ENCODE assay signal across 15 mouse cellular contexts in the genomic region with DNA sequence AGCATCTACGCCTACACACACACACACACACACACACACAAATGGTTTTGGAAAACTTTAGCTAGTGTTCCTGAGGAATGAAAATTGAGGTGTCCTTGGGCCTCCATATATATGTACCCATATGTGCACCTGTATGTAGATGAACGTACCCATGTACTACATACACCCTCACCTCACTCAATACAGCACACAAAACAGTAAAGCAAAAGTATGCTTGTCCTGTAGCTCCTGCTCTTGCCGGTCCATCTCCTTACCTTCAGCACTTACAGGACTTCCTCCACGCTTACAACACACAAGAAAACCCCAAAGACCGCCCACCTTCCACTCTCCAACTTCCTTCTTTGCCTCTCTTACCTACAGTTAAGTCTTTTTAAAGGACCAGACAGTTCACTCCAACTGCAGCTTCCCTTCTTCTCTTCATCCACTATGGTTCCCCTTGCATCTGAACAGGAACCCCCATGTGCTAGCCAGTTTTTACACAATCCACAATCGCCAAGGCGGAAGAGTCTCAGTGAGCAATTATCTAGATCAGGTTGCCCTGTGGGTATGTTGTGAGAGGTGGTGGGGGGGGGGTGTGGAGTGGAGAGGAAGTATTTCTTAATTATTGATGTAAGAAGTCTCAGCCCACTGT. TPM values are rescaled to one million over a fixed set of nuclear protein-coding genes. Genes with fewer than 3 reads are reported as not detected.
A peak's percentile ranks its signal among the peaks of the same experiment; 100 is the strongest.
DNase-seq lines count a peak whose midpoint lies in the region; ATAC-seq and TF ChIP-seq lines count a peak whose summit lies in the region.
"Had no signal": no experiment of that assay in that cellular context is flagged by ENCODE, and none has a peak within 500 bp of the region (broad histone marks: within the 10 kb centered on the region; RNA-seq: fewer than 3 reads in every experiment).

No protein-coding gene starts in this region.

- H3K79me2 ChIP-seq in CH12.LX (replicated peaks; ENCODE audit: control insufficient read depth, extremely low read depth, insufficient read depth, poor library complexity, severe bottlenecking) = 0 out of 2 replicates have a peak, but pooled peaks cover under 1% of the 10 kb centered on the region

- no peaks in the 10 kb centered on the region for H3K36me3 ChIP-seq in CH12.LX (replicated peaks in 1 of 2; ENCODE audit: control insufficient read depth in 1 of 2, insufficient read depth in 1 of 2, low read length in 1 of 2)
- no peaks in the 10 kb centered on the region for H3K36me3 ChIP-seq in midbrain, embryonic 14.5 days (ENCODE audit: control insufficient read depth, insufficient read depth, low read length)
- H3K36me3 ChIP-seq: embryonic facial prominence, embryonic 12.5 days; hindbrain, embryonic 12.5 days had no signal

- WGBS in midbrain, embryonic 14.5 days = 82% methylated on average over 7 of the region's 7 CpGs

- H3K9ac ChIP-seq in CH12.LX (ENCODE audit: insufficient read depth, low read depth) = no peak overlapping the region
- no peak overlapping the region for H3K9ac ChIP-seq in midbrain, embryonic 14.5 days (replicated peaks; ENCODE audit: low read length)
- H3K9ac ChIP-seq: embryonic facial prominence, embryonic 12.5 days; hindbrain, embryonic 12.5 days had no signal

- dilution Hi-C loops in CH12.LX (cut with MboI; ENCODE audit: extremely low pct_ligation_motif_present, extremely low pct_unique_long_range_greater_than_20kb, low sequenced_read_pairs) = no loop called here

- TF ChIP-seq CTCF in CH12.LX (conservative IDR thresholded peaks at IDR 0.05 in 1 of 2, IDR thresholded peaks at IDR 0.05 in 1 of 2; ENCODE audit: low read depth in 2 of 2, low read length in 2 of 2) = no peak

- no peak for TF ChIP-seq EP300 in CH12.LX (IDR thresholded peaks at IDR 0.05; ENCODE audit: low read length)

- DNase-seq in retina, embryonic 14.5 days (ENCODE audit: low spot score) = peak; percentile 29
- no peak for DNase-seq in retina, postnatal 1 day
- DNase-seq in CH12.LX (ENCODE audit: extremely low read depth) = peak; percentile 17
- no peak for DNase-seq in kidney, postnatal 10 days
- no peak for DNase-seq in cerebellum, postnatal 4 days (ENCODE audit: low spot score in 2 of 2)
- no peak for DNase-seq in midbrain, embryonic 14.5 days
- DNase-seq: cerebellum, postnatal 14 days; gastrocnemius, postnatal 14 days; kidney, postnatal 4 days had no signal

- ATAC-seq in hematopoietic stem cell, adult 5-6 weeks (replicated peaks in 1 of 2; ENCODE audit: insufficient read depth in 1 of 2, low FRiP score in 2 of 2, low TSS enrichment in 1 of 2, low read depth in 1 of 2, poor library complexity in 2 of 2, severe bottlenecking in 2 of 2) = peak; percentile 80 to 87
- ATAC-seq in monocyte, adult 5-6 weeks (replicated peaks; ENCODE audit: insufficient number of reproducible peaks, low FRiP score, low TSS enrichment, poor library complexity, severe bottlenecking) = peak; percentile 64
- no peak for ATAC-seq in midbrain, embryonic 14.5 days (ENCODE audit: low FRiP score, low TSS enrichment)
- ATAC-seq: intestine, postnatal 0 days had no signal

- H3K9me3 ChIP-seq in CH12.LX (replicated peaks; ENCODE audit: low read length) = no peaks in the 10 kb centered on the region
- no peaks in the 10 kb centered on the region for H3K9me3 ChIP-seq in midbrain, embryonic 14.5 days (ENCODE audit: control insufficient read depth, low read length)
- H3K9me3 ChIP-seq: embryonic facial prominence, embryonic 12.5 days; hindbrain, embryonic 12.5 days had no signal

- no peak for TF ChIP-seq POLR2A in CH12.LX (IDR thresholded peaks at IDR 0.05; ENCODE audit: low read depth, low read length)

- H3K27me3 ChIP-seq in CH12.LX (replicated peaks) = no peaks in the 10 kb centered on the region
- no peaks in the 10 kb centered on the region for H3K27me3 ChIP-seq in midbrain, embryonic 14.5 days (ENCODE audit: control insufficient read depth, insufficient read depth, low read length)
- H3K27me3 ChIP-seq: embryonic facial prominence, embryonic 12.5 days; hindbrain, embryonic 12.5 days had no signal

- H3K4me3 ChIP-seq in CH12.LX (replicated peaks in 1 of 3; ENCODE audit: low read depth in 2 of 3, low read length in 2 of 3, poor library complexity in 1 of 3) = no peak overlapping the region
- H3K4me3 ChIP-seq in midbrain, embryonic 14.5 days (replicated peaks; ENCODE audit: low read depth, low read length) = no peak overlapping the region
- H3K4me3 ChIP-seq: embryonic facial prominence, embryonic 12.5 days; hindbrain, embryonic 12.5 days had no signal

- H3K4me2 ChIP-seq in CH12.LX (ENCODE audit: insufficient read depth, low read depth, poor library complexity, severe bottlenecking) = no peak overlapping the region; the same call in 1 of the 2 replicates
- H3K4me2 ChIP-seq in midbrain, embryonic 14.5 days (ENCODE audit: low read length) = no peak overlapping the region
- H3K4me2 ChIP-seq: embryonic facial prominence, embryonic 12.5 days; hindbrain, embryonic 12.5 days had no signal

- in situ Hi-C loops in CH12.LX (cut with MboI; ENCODE audit: low pct_ligation_motif_present, low pct_unique_long_range_greater_than_20kb, low sequenced_read_pairs) = no loop called here

- TF ChIP-seq RAD21 in CH12.LX (IDR thresholded peaks at IDR 0.05; ENCODE audit: low read depth, low read length) = no peak

- H3K4me1 ChIP-seq in CH12.LX (ENCODE audit: control insufficient read depth in 1 of 2, insufficient read depth in 2 of 2) = peaks cover 5 to 33% of the 10 kb centered on the region in 2 experiments; a peak in 3 of 4 replicates
- H3K4me1 ChIP-seq in midbrain, embryonic 14.5 days (ENCODE audit: control insufficient read depth, insufficient read depth, low read length) = no peaks in the 10 kb centered on the region
- H3K4me1 ChIP-seq: embryonic facial prominence, embryonic 12.5 days had no signal

- no peak overlapping the region for H3K27ac ChIP-seq in CH12.LX (ENCODE audit: insufficient read depth, low read depth)
- no peak overlapping the region for H3K27ac ChIP-seq in midbrain, embryonic 14.5 days (replicated peaks; ENCODE audit: low read depth, low read length)
- H3K27ac ChIP-seq: embryonic facial prominence, embryonic 12.5 days; hindbrain, embryonic 12.5 days; macrophage had no signal

TF ChIP-seq in CH12.LX, 34 proteins besides CTCF, POLR2A, EP300 and RAD21:
- TF ChIP-seq MXI1 (IDR thresholded peaks at IDR 0.05; ENCODE audit: low read depth, low read length) (no peak), E2F4 (IDR thresholded peaks at IDR 0.05; ENCODE audit: insufficient replicate concordance, low read depth, low read length) (no peak), MEF2A (IDR thresholded peaks at IDR 0.05; ENCODE audit: borderline replicate concordance, low read depth, low read length) (no peak), IRF4 (IDR thresholded peaks at IDR 0.05; ENCODE audit: low read depth, low read length) (no peak), USF1 (IDR thresholded peaks at IDR 0.05; ENCODE audit: low read depth, low read length) (no peak), RCOR1 (conservative IDR thresholded peaks at IDR 0.05; ENCODE audit: low read depth, low read length) (no peak), POLR2AphosphoS2 (IDR thresholded peaks at IDR 0.05; ENCODE audit: low read depth, low read length) (no peak), NRF1 (IDR thresholded peaks at IDR 0.05; ENCODE audit: low read depth, low read length) (no peak), GABPA (IDR thresholded peaks at IDR 0.05; ENCODE audit: insufficient replicate concordance, low read depth, low read length) (no peak)

RNA-seq across cellular contexts. Expression of gene Pdzd8, which starts 4.8 kb away (rescaled TPM):
- 14.5 and 15.7 TPM in 2 replicates for total RNA-seq in CH12.LX (2012; rRNA removed)
- 20.2 and 21.4 TPM in 2 replicates for total RNA-seq in CH12.LX (2014; rRNA removed)
- polyA plus RNA-seq in CH12.LX (2012; ENCODE audit: insufficient read length, low read depth) = 19.9 and 22.8 TPM in 2 replicates
- 50.5 and 65.5 TPM in 2 replicates for total RNA-seq in hematopoietic stem cell, adult 5-6 weeks (2017)
- 54.7 to 72.0 TPM (median 56.5 TPM) in 3 replicates for total RNA-seq in monocyte, adult 5-6 weeks (2017)
- 15.0 and 15.7 TPM in 2 replicates for polyA plus RNA-seq in midbrain, embryonic 14.5 days (2014; fragmentation: Nextera tagmentation; extraction: Ambion mirVana)

RNA-seq across cellular contexts. Expression of gene Rps12-ps3, which starts 28.3 kb away (rescaled TPM):
- 329 and 567 TPM in 2 replicates for total RNA-seq in CH12.LX (2012; rRNA removed)
- total RNA-seq in CH12.LX (2014; rRNA removed) = 1,801 and 1,885 TPM in 2 replicates
- 2,237 and 3,509 TPM in 2 replicates for polyA plus RNA-seq in CH12.LX (2012; ENCODE audit: insufficient read length, low read depth)
- total RNA-seq in hematopoietic stem cell, adult 5-6 weeks (2017) = 623 and 738 TPM in 2 replicates
- 191 to 497 TPM (median 426 TPM) in 3 replicates for total RNA-seq in monocyte, adult 5-6 weeks (2017)
- 26.3 and 29.8 TPM in 2 replicates for polyA plus RNA-seq in midbrain, embryonic 14.5 days (2014; fragmentation: Nextera tagmentation; extraction: Ambion mirVana)

Comparison
In these comparisons a context has a peak if more than half of its experiments do, and no peak if none do; other contexts are left out.
1. DNase-seq: peak in retina, embryonic 14.5 days (single experiment) and CH12.LX (single experiment); none in retina, postnatal 1 day (single experiment), kidney, postnatal 10 days (single experiment), cerebellum, postnatal 4 days (0 of 2) and midbrain, embryonic 14.5 days (single experiment).